In genomic region chr6:82715253-82715652, GRCm38 (mm10) we compare ENCODE assay signal across 19 mouse cellular contexts. TPM values are rescaled to one million over a fixed set of nuclear protein-coding genes. Genes with fewer than 3 reads are reported as not detected.
DNase-seq lines count a peak whose midpoint lies in the region; ATAC-seq and TF ChIP-seq lines count a peak whose summit lies in the region.
"Had no signal": no experiment of that assay in that cellular context is flagged by ENCODE, and none has a peak within 500 bp of the region (broad histone marks: within the 10 kb centered on the region; RNA-seq: fewer than 3 reads in every experiment).

No protein-coding gene starts in this region.

- no peak overlapping the region for H3K9ac ChIP-seq in intestine, embryonic 14.5 days (ENCODE audit: low read length)
- H3K9ac ChIP-seq in intestine, postnatal 0 days (ENCODE audit: low read depth, low read length), result no peak overlapping the region
- H3K9ac ChIP-seq in lung, embryonic 14.5 days, result no peak overlapping the region
- H3K9ac ChIP-seq in stomach, embryonic 16.5 days (ENCODE audit: low read length), result no peak overlapping the region
- H3K9ac ChIP-seq in heart, embryonic 11.5 days (ENCODE audit: low read depth, low read length), result no peak overlapping the region
- H3K9ac ChIP-seq: embryonic facial prominence, embryonic 13.5 days; liver, embryonic 12.5 days; lung, embryonic 15.5 days had no signal

- no peaks in the 10 kb centered on the region for H3K27me3 ChIP-seq in intestine, embryonic 14.5 days (replicated peaks; ENCODE audit: control insufficient read depth, insufficient read depth, low read length)
- no peaks in the 10 kb centered on the region for H3K27me3 ChIP-seq in intestine, postnatal 0 days (replicated peaks; ENCODE audit: control insufficient read depth, insufficient read depth, low read length)
- H3K27me3 ChIP-seq in lung, embryonic 14.5 days (ENCODE audit: insufficient read depth, low read length), result no peaks in the 10 kb centered on the region
- H3K27me3 ChIP-seq in stomach, embryonic 16.5 days (ENCODE audit: control insufficient read depth, insufficient read depth, low read length), result no peaks in the 10 kb centered on the region
- H3K27me3 ChIP-seq in heart, embryonic 11.5 days (ENCODE audit: control insufficient read depth, insufficient read depth, low read length), result no peaks in the 10 kb centered on the region
- H3K27me3 ChIP-seq: embryonic facial prominence, embryonic 13.5 days; liver, embryonic 12.5 days; lung, embryonic 15.5 days had no signal

- no peak for ATAC-seq in intestine, embryonic 14.5 days (replicated peaks; ENCODE audit: low FRiP score, low TSS enrichment, low read depth)
- ATAC-seq in intestine, postnatal 0 days, result no peak
- no peak for ATAC-seq in lung, embryonic 14.5 days (ENCODE audit: insufficient read depth)
- ATAC-seq in stomach, embryonic 16.5 days (ENCODE audit: insufficient read depth, low FRiP score), result no peak
- ATAC-seq in heart, embryonic 11.5 days (replicated peaks; ENCODE audit: insufficient number of reproducible peaks, low FRiP score, low TSS enrichment), result no peak
- ATAC-seq: liver, embryonic 12.5 days had no signal

- no peak for TF ChIP-seq CTCF in intestine, postnatal 0 days (IDR thresholded peaks at IDR 0.05; ENCODE audit: low read depth)
- no peak for TF ChIP-seq CTCF in lung, embryonic 14.5 days (IDR thresholded peaks at IDR 0.05; ENCODE audit: low read depth)
- TF ChIP-seq CTCF in embryonic fibroblast, embryonic 13.5 days (IDR thresholded peaks at IDR 0.05; ENCODE audit: borderline replicate concordance, insufficient read depth, low read length), result no peak

- 0 out of 2 replicates have a peak overlapping the region, but pooled peaks have one; percentile 1 for H3K27ac ChIP-seq in intestine, embryonic 14.5 days (ENCODE audit: low read depth)
- no peak overlapping the region for H3K27ac ChIP-seq in intestine, postnatal 0 days (ENCODE audit: low read depth, low read length)
- peak overlapping the region; percentile 54; the same call in 1 of the 2 replicates for H3K27ac ChIP-seq in lung, embryonic 14.5 days (ENCODE audit: low read depth)
- H3K27ac ChIP-seq in embryonic fibroblast, embryonic 13.5 days (ENCODE audit: insufficient read depth, low read length), result peak overlapping the region; percentile 68
- H3K27ac ChIP-seq in stomach, embryonic 16.5 days (ENCODE audit: low read length), result peak overlapping the region; percentile 19
- H3K27ac ChIP-seq in heart, embryonic 11.5 days (ENCODE audit: low read depth, low read length), result no peak overlapping the region
- H3K27ac ChIP-seq: embryonic facial prominence, embryonic 13.5 days; forebrain, embryonic 10.5 days; heart, embryonic 10.5 days; liver, embryonic 12.5 days had no signal

- 86% methylated on average over 6 of the region's 6 CpGs for WGBS in intestine, embryonic 14.5 days
- WGBS in intestine, postnatal 0 days, result 84% methylated on average over 6 of the region's 6 CpGs
- 83% methylated on average over 6 of the region's 6 CpGs for WGBS in lung, embryonic 14.5 days
- 64% methylated on average over 6 of the region's 6 CpGs for WGBS in stomach, embryonic 16.5 days
- WGBS in heart, embryonic 11.5 days (ENCODE audit: insufficient replicate concordance), result 86% methylated on average over 6 of the region's 6 CpGs

- 0 out of 2 replicates have a peak, but pooled peaks cover 3% of the 10 kb centered on the region for H3K9me3 ChIP-seq in intestine, embryonic 14.5 days (ENCODE audit: control insufficient read depth, low read length)
- H3K9me3 ChIP-seq in intestine, postnatal 0 days (ENCODE audit: control insufficient read depth), result no peaks in the 10 kb centered on the region
- H3K9me3 ChIP-seq in lung, embryonic 14.5 days (ENCODE audit: low read depth, low read length), result no peaks in the 10 kb centered on the region
- no peaks in the 10 kb centered on the region for H3K9me3 ChIP-seq in stomach, embryonic 16.5 days (replicated peaks; ENCODE audit: control insufficient read depth, low read length)
- H3K9me3 ChIP-seq in heart, embryonic 11.5 days (replicated peaks; ENCODE audit: control insufficient read depth, low read length), result no peaks in the 10 kb centered on the region
- H3K9me3 ChIP-seq: embryonic facial prominence, embryonic 13.5 days; forebrain, embryonic 10.5 days; heart, embryonic 10.5 days; liver, embryonic 12.5 days; lung, embryonic 15.5 days had no signal

- H3K36me3 ChIP-seq in intestine, embryonic 14.5 days (ENCODE audit: control insufficient read depth, insufficient read depth, low read length), result no peaks in the 10 kb centered on the region
- H3K36me3 ChIP-seq in intestine, postnatal 0 days (ENCODE audit: control insufficient read depth, insufficient read depth), result no peaks in the 10 kb centered on the region
- H3K36me3 ChIP-seq in lung, embryonic 14.5 days (ENCODE audit: insufficient read depth), result no peaks in the 10 kb centered on the region
- no peaks in the 10 kb centered on the region for H3K36me3 ChIP-seq in stomach, embryonic 16.5 days (ENCODE audit: control insufficient read depth, insufficient read depth, low read length)
- no peaks in the 10 kb centered on the region for H3K36me3 ChIP-seq in heart, embryonic 11.5 days (ENCODE audit: control insufficient read depth, insufficient read depth, low read length)
- H3K36me3 ChIP-seq: embryonic facial prominence, embryonic 13.5 days; forebrain, embryonic 10.5 days; heart, embryonic 10.5 days; liver, embryonic 12.5 days; lung, embryonic 15.5 days had no signal

- no peak overlapping the region for H3K4me2 ChIP-seq in intestine, embryonic 14.5 days (ENCODE audit: low read length)
- H3K4me2 ChIP-seq in intestine, postnatal 0 days (replicated peaks; ENCODE audit: low read depth), result no peak overlapping the region
- no peak overlapping the region for H3K4me2 ChIP-seq in lung, embryonic 14.5 days
- no peak overlapping the region for H3K4me2 ChIP-seq in stomach, embryonic 16.5 days (ENCODE audit: low read depth, low read length)
- H3K4me2 ChIP-seq in heart, embryonic 11.5 days, result no peak overlapping the region
- H3K4me2 ChIP-seq: embryonic facial prominence, embryonic 13.5 days; liver, embryonic 12.5 days; lung, embryonic 15.5 days had no signal

- no peak overlapping the region for H3K4me3 ChIP-seq in intestine, embryonic 14.5 days (ENCODE audit: low read depth, low read length)
- no peak overlapping the region for H3K4me3 ChIP-seq in intestine, postnatal 0 days (ENCODE audit: low read depth, low read length)
- no peak overlapping the region for H3K4me3 ChIP-seq in lung, embryonic 14.5 days (ENCODE audit: low read depth, low read length)
- no peak overlapping the region for H3K4me3 ChIP-seq in embryonic fibroblast, embryonic 13.5 days (ENCODE audit: insufficient read depth, low read length)
- H3K4me3 ChIP-seq in stomach, embryonic 16.5 days (replicated peaks; ENCODE audit: low read length), result no peak overlapping the region
- H3K4me3 ChIP-seq in heart, embryonic 11.5 days (ENCODE audit: low read depth, low read length), result no peak overlapping the region
- H3K4me3 ChIP-seq: embryonic facial prominence, embryonic 13.5 days; forebrain, embryonic 10.5 days; heart, embryonic 10.5 days; liver, embryonic 12.5 days; lung, embryonic 15.5 days had no signal

- DNase-seq in intestine, embryonic 14.5 days (ENCODE audit: low spot score), result no peak
- DNase-seq in lung, embryonic 14.5 days, result no peak
- DNase-seq in lung, postnatal 36 days, result no peak
- DNase-seq in thymus, adult 18-20 months, result no peak
- DNase-seq: adrenal gland, postnatal 10 days; cerebellum, adult 2 months; gastrocnemius, postnatal 36 days; heart, postnatal 14 days; kidney, postnatal 25 days; thymus, adult 2 months had no signal

- no peaks in the 10 kb centered on the region for H3K4me1 ChIP-seq in intestine, embryonic 14.5 days (replicated peaks; ENCODE audit: control insufficient read depth, insufficient read depth, low read length)
- no peaks in the 10 kb centered on the region for H3K4me1 ChIP-seq in intestine, postnatal 0 days (replicated peaks; ENCODE audit: control insufficient read depth, insufficient read depth, low read length)
- no peaks in the 10 kb centered on the region for H3K4me1 ChIP-seq in lung, embryonic 14.5 days (ENCODE audit: insufficient read depth)
- H3K4me1 ChIP-seq in embryonic fibroblast, embryonic 13.5 days (ENCODE audit: control insufficient read depth, insufficient read depth, low read length), result peaks cover 3% of the 10 kb centered on the region; the same call in 1 of the 2 replicates
- H3K4me1 ChIP-seq in stomach, embryonic 16.5 days (ENCODE audit: control insufficient read depth, insufficient read depth, low read length), result no peaks in the 10 kb centered on the region
- H3K4me1 ChIP-seq in heart, embryonic 11.5 days (ENCODE audit: control insufficient read depth, insufficient read depth, low read length), result no peaks in the 10 kb centered on the region
- H3K4me1 ChIP-seq: embryonic facial prominence, embryonic 13.5 days; forebrain, embryonic 10.5 days; liver, embryonic 12.5 days had no signal

- no peak for TF ChIP-seq POLR2A in embryonic fibroblast, embryonic 13.5 days (IDR thresholded peaks at IDR 0.05; ENCODE audit: low read depth, low read length)

RNA-seq across cellular contexts. Expression of gene Pole4, which starts 10.1 kb away (rescaled TPM):
- polyA plus RNA-seq in intestine, embryonic 14.5 days (2014; fragmentation: Nextera tagmentation; extraction: Ambion mirVana), result 107 and 116 TPM in 2 replicates
- polyA plus RNA-seq in intestine, postnatal 0 days (2015; fragmentation: Nextera tagmentation; extraction: Ambion mirVana), result 73.1 and 74.4 TPM in 2 replicates
- 116 and 119 TPM in 2 replicates for polyA plus RNA-seq in lung, embryonic 14.5 days (2014; fragmentation: Nextera tagmentation; extraction: Ambion mirVana)
- 54.9 and 75.0 TPM in 2 replicates for polyA plus RNA-seq in embryonic fibroblast, embryonic 13.5 days (2011; ENCODE audit: insufficient read length, low read depth, missing spikeins)
- 79.8 and 94.1 TPM in 2 replicates for polyA plus RNA-seq in stomach, embryonic 16.5 days (2015; fragmentation: Nextera tagmentation; extraction: Ambion mirVana)
- 111 and 122 TPM in 2 replicates for polyA plus RNA-seq in heart, embryonic 11.5 days (2014; fragmentation: Nextera tagmentation; extraction: Ambion mirVana)

RNA-seq across cellular contexts. Expression of gene Hk2, which starts 59.0 kb away (rescaled TPM):
- polyA plus RNA-seq in intestine, embryonic 14.5 days (2014; fragmentation: Nextera tagmentation; extraction: Ambion mirVana), result 31.9 and 32.3 TPM in 2 replicates
- 2.5 and 2.8 TPM in 2 replicates for polyA plus RNA-seq in intestine, postnatal 0 days (2015; fragmentation: Nextera tagmentation; extraction: Ambion mirVana)
- 22.4 and 23.5 TPM in 2 replicates for polyA plus RNA-seq in lung, embryonic 14.5 days (2014; fragmentation: Nextera tagmentation; extraction: Ambion mirVana)
- 26.2 and 30.8 TPM in 2 replicates for polyA plus RNA-seq in embryonic fibroblast, embryonic 13.5 days (2011; ENCODE audit: insufficient read length, low read depth, missing spikeins)
- 24.2 and 31.3 TPM in 2 replicates for polyA plus RNA-seq in stomach, embryonic 16.5 days (2015; fragmentation: Nextera tagmentation; extraction: Ambion mirVana)
- 44.3 and 49.5 TPM in 2 replicates for polyA plus RNA-seq in heart, embryonic 11.5 days (2014; fragmentation: Nextera tagmentation; extraction: Ambion mirVana)

Comparison
In these comparisons a context has a peak if more than half of its experiments do, and no peak if none do; other contexts are left out.
1. H3K27ac ChIP-seq: peak in intestine, embryonic 14.5 days (single experiment), lung, embryonic 14.5 days (single experiment), embryonic fibroblast, embryonic 13.5 days (single experiment) and stomach, embryonic 16.5 days (single experiment); none in intestine, postnatal 0 days (single experiment) and heart, embryonic 11.5 days (single experiment).